Mouse (Mus musculus) layer of hippocampus, adult 8-10 months (tissue): ENCODE data around the gene Abhd8. TPM values are rescaled to one million over a fixed set of nuclear protein-coding genes. Genes with fewer than 3 reads are reported as not detected.
A peak's percentile ranks its signal among the peaks of the same experiment; 100 is the strongest.

Experiments used
- DNase-seq, 2 experiments: peaks; one replicate each; pipeline ENCODE4 v3.0.0; 2022; ENCODE audit warnings: low spot score in 2 of 2
- total RNA-seq, 4 experiments: library from RNA; stranded (reverse); gene quantifications; 2 replicates each; pipeline ENCODE4 v1.2.4; 2022

The Abhd8 gene
- total RNA-seq, result 100 to 1,000 TPM; 200 to 255 (median 229) TPM

- DNase-seq, result peak; percentile 96 to 98
Observed at GRCm38 (mm10) chr8:71463188-71464033, at the start of gene Abhd8. Gene Abhd8, minus strand, starts transcription at chr8:71463655.

DNA sequence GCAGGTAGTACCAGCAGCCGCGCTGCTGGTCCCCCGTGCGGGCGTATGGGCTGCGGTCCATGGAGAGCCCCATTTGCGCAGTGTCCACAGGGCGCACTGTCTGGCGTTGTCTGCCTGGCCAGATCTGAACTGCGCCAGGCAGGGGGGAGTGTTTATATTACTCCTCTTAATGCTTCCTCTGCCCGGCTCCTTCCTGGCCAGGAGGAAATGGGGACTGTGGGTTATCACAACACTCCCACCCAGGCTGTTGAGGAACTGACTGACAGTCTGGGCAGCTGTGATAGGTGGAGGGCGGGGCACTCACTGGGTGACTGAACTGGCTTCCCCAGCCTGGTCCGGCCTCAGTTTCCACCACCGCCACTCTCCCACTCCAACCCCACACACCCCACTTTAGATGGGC is 48.2 kb upstream of the Abhd8 start, which contains the start of gene Plvap:
Gene Plvap, minus strand, starts transcription at position 109 of the 400 bp plus-strand sequence.
- no peak for DNase-seq

DNA sequence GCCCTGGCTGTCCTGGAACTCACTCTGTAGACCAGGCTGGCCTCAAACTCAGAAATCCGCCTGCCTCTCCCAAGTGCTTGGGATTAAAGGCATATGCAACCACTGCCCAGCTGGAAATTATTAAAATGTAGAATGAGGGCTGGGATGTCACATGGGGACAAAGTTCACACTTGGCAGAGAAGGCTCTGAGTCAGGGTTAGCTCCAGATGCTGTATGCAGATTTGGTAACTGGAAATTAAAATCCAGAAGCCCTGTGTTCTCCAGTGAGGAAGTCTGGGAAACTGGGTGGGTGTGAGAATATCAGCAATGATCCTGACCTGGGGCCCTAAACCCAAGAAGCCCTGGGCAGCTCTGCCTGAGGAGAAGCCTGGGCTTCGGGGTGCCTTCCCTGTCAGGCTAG is 45.9 kb upstream of the Abhd8 start:
- DNase-seq, result no peak

GRCm38 (mm10) chr8:71507589-71508104 is 44.2 kb upstream of the Abhd8 start:
- DNase-seq, result peak; percentile 62 to 75

- DNase-seq, result no peak
Observed at GRCm38 (mm10) chr8:71505979-71506378, 42.5 kb upstream of the Abhd8 start.

DNA sequence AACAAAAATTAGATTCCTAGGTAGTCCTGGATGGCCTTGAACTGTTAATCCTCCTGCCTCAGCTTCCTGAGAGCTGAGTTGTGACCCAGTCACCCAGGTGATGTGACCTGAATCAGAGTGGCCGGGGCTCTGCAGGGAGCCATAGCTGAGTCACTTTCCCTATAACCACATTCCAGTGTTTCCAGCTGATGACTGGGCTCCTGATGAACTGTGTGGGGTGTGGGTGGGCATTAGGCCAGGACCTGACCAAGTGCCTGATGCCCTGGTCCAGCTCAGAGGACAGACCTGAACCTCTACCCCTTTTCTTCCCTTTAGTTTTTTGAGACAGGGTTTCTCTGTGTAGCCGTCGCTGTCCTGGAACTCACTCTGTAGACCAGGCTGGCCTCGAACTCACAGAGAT is 41.9 kb upstream of the Abhd8 start:
- DNase-seq, result no peak

DNA sequence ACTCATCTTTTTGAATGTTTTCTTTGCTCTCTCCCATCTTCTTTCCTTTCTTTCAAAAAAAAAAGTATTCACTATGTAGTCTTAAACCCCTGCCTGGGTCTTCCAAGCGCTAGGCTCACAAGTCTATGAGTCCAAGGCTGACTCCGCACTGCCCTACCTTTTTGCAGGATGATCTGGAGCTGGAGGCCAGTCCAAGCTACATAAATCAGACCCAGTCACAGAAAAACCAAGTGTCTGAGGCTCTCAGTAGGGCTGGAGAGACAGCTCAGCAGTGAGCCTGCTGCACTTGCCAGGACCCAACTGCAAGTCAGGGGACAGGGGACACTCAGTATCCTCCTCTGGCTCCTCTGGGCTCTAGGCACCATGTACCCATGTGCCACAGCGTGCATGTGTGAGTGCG is 40.9 kb upstream of the Abhd8 start:
- no peak for DNase-seq

- no peak for DNase-seq
Observed at GRCm38 (mm10) chr8:71498816-71499690, 35.6 kb upstream of the Abhd8 start.

GRCm38 (mm10) chr8:71497881-71498501 is 34.5 kb upstream of the Abhd8 start:
- no peak for DNase-seq

- DNase-seq, result no peak
Observed at GRCm38 (mm10) chr8:71497077-71497645, 33.7 kb upstream of the Abhd8 start.

DNA sequence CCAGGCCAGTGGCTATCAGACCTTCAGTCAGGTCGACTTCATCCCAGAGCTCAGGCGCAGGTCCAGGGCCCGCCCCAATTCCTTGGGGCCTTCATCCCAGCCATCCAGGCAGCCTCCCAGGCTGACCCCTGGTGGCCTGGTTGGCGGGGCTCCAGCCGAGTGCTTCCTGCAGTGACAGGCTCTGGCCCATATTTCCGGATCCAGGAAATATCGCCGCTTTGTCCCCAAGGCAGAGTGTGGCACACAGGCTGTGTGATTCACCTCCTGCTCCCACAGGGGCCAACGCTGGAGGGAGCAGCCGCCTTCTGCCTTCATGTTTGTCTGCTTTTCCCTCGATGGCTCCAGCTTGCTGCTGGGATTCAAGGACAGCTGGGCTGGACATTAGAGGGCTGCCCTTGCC is 33.0 kb upstream of the Abhd8 start:
- no peak for DNase-seq

DNA sequence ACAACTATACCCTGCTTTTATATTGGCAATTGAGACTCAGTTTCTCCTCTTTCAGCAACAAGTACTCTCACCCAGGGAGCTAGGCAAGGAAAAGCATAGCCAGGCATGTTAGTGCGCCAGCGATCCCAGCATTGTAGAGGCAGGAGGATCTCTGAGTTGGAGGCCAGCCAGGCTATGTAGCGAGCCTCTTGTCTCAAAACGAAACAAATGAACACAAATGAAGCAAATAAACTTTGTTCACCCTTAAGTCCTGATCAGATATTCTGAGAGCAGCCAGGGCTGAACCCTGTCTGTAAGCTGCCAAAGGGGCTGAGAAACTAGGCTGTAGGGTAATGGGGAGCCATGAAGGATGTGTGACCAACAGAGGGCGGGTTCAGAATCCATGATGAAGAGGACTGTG is 32.4 kb upstream of the Abhd8 start:
- DNase-seq, result no peak

- peak in 1 of 2 experiments; percentile 73 for DNase-seq
Observed at GRCm38 (mm10) chr8:71495039-71495438, 31.6 kb upstream of the Abhd8 start.

GRCm38 (mm10) chr8:71488454-71488853 is 25.0 kb upstream of the Abhd8 start:
- DNase-seq, result peak; percentile 81 to 90

DNA sequence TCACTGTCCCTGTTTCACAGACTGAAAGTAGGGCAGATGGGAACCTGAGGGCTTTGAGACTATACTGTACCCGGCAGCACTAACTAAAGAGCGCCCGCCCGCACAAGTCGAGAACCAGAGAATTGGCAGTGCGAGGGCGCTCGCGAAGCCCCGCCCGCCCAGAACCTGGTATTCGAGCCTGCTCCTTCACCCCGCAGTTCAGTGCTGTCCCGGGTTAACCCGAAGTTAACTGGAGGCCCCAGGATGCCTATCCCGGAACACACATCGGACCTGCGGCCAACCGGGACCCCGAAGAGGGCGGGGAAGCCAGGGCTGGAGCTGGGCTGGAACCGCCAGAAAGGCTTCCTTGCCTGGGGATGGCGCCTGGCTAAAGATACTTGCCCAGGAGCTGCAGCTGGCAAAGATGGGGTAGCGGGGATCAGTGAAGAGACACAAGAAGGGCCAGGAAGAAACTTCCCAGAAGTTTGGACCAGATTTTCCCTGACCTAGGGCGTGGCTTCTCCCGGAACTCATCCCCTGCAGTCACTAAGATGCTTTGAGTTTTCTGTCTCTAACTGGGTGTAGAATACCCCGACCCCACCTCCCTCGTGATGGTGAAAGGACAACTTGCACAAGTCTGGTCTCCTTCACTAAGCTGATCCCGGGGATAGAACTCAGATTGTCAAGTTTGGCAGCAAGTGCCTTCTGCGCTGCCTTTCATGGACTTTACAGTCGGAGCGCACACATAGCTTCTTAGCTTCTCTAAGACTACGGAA is 24.4 kb upstream of the Abhd8 start, which contains the start of gene Gtpbp3:
Gene Gtpbp3, plus strand, starts transcription at position 413 of the 755 bp plus-strand sequence.
- peak in 1 of 2 experiments; percentile 65 for DNase-seq

GRCm38 (mm10) chr8:71486136-71486529 is 22.7 kb upstream of the Abhd8 start:
- no peak for DNase-seq

DNA sequence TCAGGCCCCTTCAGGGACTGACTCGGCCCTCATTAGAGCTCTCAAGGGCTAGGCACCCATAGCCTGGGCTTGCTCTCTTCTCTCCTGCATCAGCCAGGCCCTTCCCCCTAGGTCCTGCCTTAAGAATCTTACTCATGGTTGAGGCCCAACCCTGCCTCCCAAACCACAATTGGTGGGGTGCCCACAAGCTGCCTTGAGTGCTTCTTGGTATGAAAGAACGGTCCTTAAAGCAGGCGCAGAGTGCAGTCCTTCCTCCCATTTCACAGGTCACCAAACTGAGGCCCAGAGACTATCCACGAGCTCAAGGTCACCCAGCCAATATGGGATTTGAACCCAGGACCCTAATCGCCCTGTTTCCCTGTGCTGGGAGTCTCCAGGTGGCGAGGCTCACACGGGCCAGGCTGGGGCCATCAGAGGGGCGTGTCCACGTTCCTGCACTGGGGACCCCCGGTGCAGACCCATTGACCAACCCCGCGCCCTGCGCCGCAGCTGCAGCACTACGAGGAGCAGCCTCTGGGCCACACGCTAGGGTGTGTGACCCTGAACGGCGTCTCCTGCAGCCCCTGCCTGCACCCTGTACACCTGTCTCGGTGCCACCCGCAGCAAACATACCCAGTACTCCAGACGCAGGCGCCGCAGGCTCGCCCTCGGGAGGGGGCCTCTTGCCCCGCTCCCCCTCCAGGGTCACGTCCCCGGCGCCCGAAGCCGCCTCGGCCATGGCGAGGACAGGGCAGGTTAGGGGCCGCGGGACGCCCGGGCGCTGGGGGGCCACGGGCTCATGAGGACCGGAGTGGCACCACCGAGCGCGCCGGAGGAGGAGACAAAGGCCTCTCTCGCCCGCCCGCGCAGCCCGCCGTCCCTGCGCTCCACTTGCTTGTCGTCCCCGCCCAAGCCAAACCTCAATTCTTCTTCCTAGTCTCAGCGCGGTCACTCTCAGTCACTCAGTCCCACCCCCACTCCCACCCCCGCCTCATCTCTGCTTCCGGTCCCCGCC is 22.0 kb upstream of the Abhd8 start, which contains the start of gene Ano8:
Gene Ano8, minus strand, starts transcription at position 822 of the 994 bp plus-strand sequence.
- DNase-seq, result peak; percentile 83 to 84

- DNase-seq, result no peak
Observed at GRCm38 (mm10) chr8:71484736-71485135, 21.3 kb upstream of the Abhd8 start.

GRCm38 (mm10) chr8:71483932-71484331 is 20.5 kb upstream of the Abhd8 start:
- no peak for DNase-seq
